ENCODE assay signal across 7 mouse cellular contexts in genomic region chr5:110386371-110387330, GRCm38 (mm10). TPM values are rescaled to one million over a fixed set of nuclear protein-coding genes. Genes with fewer than 3 reads are reported as not detected.
DNase-seq lines count a peak whose midpoint lies in the region; ATAC-seq and TF ChIP-seq lines count a peak whose summit lies in the region.

No protein-coding gene starts in this region.

- under 1% methylated on average over 90 of the region's 90 CpGs for WGBS in embryonic facial prominence, embryonic 10.5 days
- WGBS in limb, embryonic 15.5 days, result 2% methylated on average over 89 of the region's 90 CpGs
- under 1% methylated on average over 90 of the region's 90 CpGs for WGBS in midbrain, embryonic 15.5 days

- no peak for TF ChIP-seq CTCF in bone marrow macrophage, adult 2 months (IDR thresholded peaks at IDR 0.05; ENCODE audit: low read depth, low read length)

- H3K36me3 ChIP-seq in embryonic facial prominence, embryonic 10.5 days (replicated peaks), result peaks cover 18% of the 10 kb centered on the region
- no peaks in the 10 kb centered on the region for H3K36me3 ChIP-seq in limb, embryonic 15.5 days
- H3K36me3 ChIP-seq in midbrain, embryonic 15.5 days (replicated peaks), result no peaks in the 10 kb centered on the region
- no peaks in the 10 kb centered on the region for H3K36me3 ChIP-seq in splenic B cell, adult 2 months (ENCODE audit: control insufficient read depth, insufficient read depth, low read length, poor library complexity, severe bottlenecking)

- peak; percentile 91 for DNase-seq in embryonic facial prominence, embryonic 10.5 days (ENCODE audit: low spot score)
- peak; percentile 73 to 78 for DNase-seq in heart, adult 18-20 months
- peak; percentile 80 for DNase-seq in kidney, adult 18-20 months
- peak; percentile 29 for DNase-seq in splenic B cell, adult 2 months (ENCODE audit: low read depth, low spot score)

- peak; percentile 80; the same call in 1 of the 2 replicates for ATAC-seq in limb, embryonic 15.5 days (ENCODE audit: insufficient number of reproducible peaks, low FRiP score, low TSS enrichment, low read depth)
- peak; percentile 90 for ATAC-seq in midbrain, embryonic 15.5 days (replicated peaks)

- no peak for TF ChIP-seq POLR2A in bone marrow macrophage, adult 2 months (IDR thresholded peaks at IDR 0.05; ENCODE audit: borderline replicate concordance, low read depth, low read length)

- peak overlapping the region; percentile 63 for H3K4me3 ChIP-seq in bone marrow macrophage, adult 2 months (ENCODE audit: insufficient read depth, low read length)
- H3K4me3 ChIP-seq in embryonic facial prominence, embryonic 10.5 days, result peak overlapping the region; percentile 71
- peak overlapping the region; percentile 74 for H3K4me3 ChIP-seq in limb, embryonic 15.5 days
- peak overlapping the region; percentile 80 for H3K4me3 ChIP-seq in midbrain, embryonic 15.5 days

- H3K4me2 ChIP-seq in limb, embryonic 15.5 days, result peak overlapping the region; percentile 84
- H3K4me2 ChIP-seq in midbrain, embryonic 15.5 days, result peak overlapping the region; percentile 55

- peaks cover 18% of the 10 kb centered on the region for H3K4me1 ChIP-seq in bone marrow macrophage, adult 2 months (ENCODE audit: control insufficient read depth, insufficient read depth, low read length)
- H3K4me1 ChIP-seq in embryonic facial prominence, embryonic 10.5 days, result peaks cover 38% of the 10 kb centered on the region
- peaks cover 26% of the 10 kb centered on the region for H3K4me1 ChIP-seq in limb, embryonic 15.5 days
- peaks cover 32% of the 10 kb centered on the region for H3K4me1 ChIP-seq in midbrain, embryonic 15.5 days

- peak overlapping the region; percentile 55 for H3K9ac ChIP-seq in limb, embryonic 15.5 days
- H3K9ac ChIP-seq in midbrain, embryonic 15.5 days, result peak overlapping the region; percentile 84

- H3K9me3 ChIP-seq in embryonic facial prominence, embryonic 10.5 days, result no peaks in the 10 kb centered on the region
- no peaks in the 10 kb centered on the region for H3K9me3 ChIP-seq in limb, embryonic 15.5 days
- H3K9me3 ChIP-seq in midbrain, embryonic 15.5 days, result no peaks in the 10 kb centered on the region

- no peak overlapping the region for H3K27ac ChIP-seq in bone marrow macrophage, adult 2 months (ENCODE audit: insufficient read depth, low read depth, low read length)
- H3K27ac ChIP-seq in embryonic facial prominence, embryonic 10.5 days (replicated peaks), result peak overlapping the region; percentile 86
- peak overlapping the region; percentile 38 for H3K27ac ChIP-seq in limb, embryonic 15.5 days
- peak overlapping the region; percentile 67 for H3K27ac ChIP-seq in midbrain, embryonic 15.5 days

- H3K27me3 ChIP-seq in embryonic facial prominence, embryonic 10.5 days (replicated peaks; ENCODE audit: low read depth, poor library complexity, severe bottlenecking), result peaks cover 20% of the 10 kb centered on the region
- H3K27me3 ChIP-seq in limb, embryonic 15.5 days, result no peaks in the 10 kb centered on the region
- H3K27me3 ChIP-seq in midbrain, embryonic 15.5 days (replicated peaks), result no peaks in the 10 kb centered on the region; the same call in 1 of the 2 replicates
- no peaks in the 10 kb centered on the region for H3K27me3 ChIP-seq in splenic B cell, adult 2 months (ENCODE audit: control insufficient read depth, insufficient read depth, low read length, poor library complexity, severe bottlenecking)

RNA-seq across cellular contexts. Expression of gene Lrcol1, which starts 42.1 kb away (rescaled TPM):
- not detected in 2 replicates for polyA plus RNA-seq in bone marrow macrophage, adult 2 months (2012; ENCODE audit: insufficient read depth, insufficient read length, missing spikeins)
- polyA plus RNA-seq in embryonic facial prominence, embryonic 10.5 days (2016; fragmentation: Nextera tagmentation; extraction: Ambion mirVana), result not detected in 2 replicates
- total RNA-seq in heart, adult 18-20 months (2021), result not detected
- polyA plus RNA-seq in limb, embryonic 15.5 days (2015; fragmentation: Nextera tagmentation; extraction: Ambion mirVana), result not detected in 2 replicates
- polyA plus RNA-seq in midbrain, embryonic 15.5 days (2015; fragmentation: Nextera tagmentation; extraction: Ambion mirVana), result not detected in 2 replicates

RNA-seq across cellular contexts. Expression of gene P2rx2, which starts 43.6 kb away (rescaled TPM):
- not detected in 2 replicates for polyA plus RNA-seq in bone marrow macrophage, adult 2 months (2012; ENCODE audit: insufficient read depth, insufficient read length, missing spikeins)
- 0.87 and 0.95 TPM in 2 replicates for polyA plus RNA-seq in embryonic facial prominence, embryonic 10.5 days (2016; fragmentation: Nextera tagmentation; extraction: Ambion mirVana)
- not detected for total RNA-seq in heart, adult 18-20 months (2021)
- 1.2 and 1.4 TPM in 2 replicates for polyA plus RNA-seq in limb, embryonic 15.5 days (2015; fragmentation: Nextera tagmentation; extraction: Ambion mirVana)
- 7.7 and 8.4 TPM in 2 replicates for polyA plus RNA-seq in midbrain, embryonic 15.5 days (2015; fragmentation: Nextera tagmentation; extraction: Ambion mirVana)

Comparison
In these comparisons a context has a peak if more than half of its experiments do, and no peak if none do; other contexts are left out.
1. DNase-seq: peak in every context shown above with its lines; median percentile 91 in embryonic facial prominence, embryonic 10.5 days; 80 in kidney, adult 18-20 months; 76 in heart, adult 18-20 months; 29 in splenic B cell, adult 2 months.